Mouse (Mus musculus) C2C12 (cell line): ENCODE data around the gene Gk5. TPM values are rescaled to one million over a fixed set of nuclear protein-coding genes. Genes with fewer than 3 reads are reported as not detected.

ENCODE experiments used
- H3K27me3 ChIP-seq: one replicate; pipeline ENCODE4 v1.6.1; 2011; ENCODE audit not compliant: control insufficient read depth, insufficient read depth, insufficient read length
- H3K36me3 ChIP-seq: one replicate; pipeline ENCODE4 v1.6.1; 2011; ENCODE audit not compliant: control insufficient read depth, insufficient read depth
- H3K4me3 ChIP-seq: one replicate; pipeline ENCODE4 v1.5.1; 2011; ENCODE audit warnings: mild to moderate bottlenecking, control low read depth; ENCODE audit not compliant: poor library complexity, insufficient read depth, severe bottlenecking
- H3K79me2 ChIP-seq: one replicate; pipeline ENCODE4 v1.6.1; 2011; ENCODE audit not compliant: control insufficient read depth, insufficient read depth
- H3K79me3 ChIP-seq: one replicate; pipeline ENCODE4 v1.6.1; 2011; ENCODE audit warnings: low read depth, control low read depth
- H3ac ChIP-seq: one replicate; pipeline ENCODE3; 2011; ENCODE audit warnings: low read depth; ENCODE audit not compliant: control insufficient read depth, insufficient read length
- CEBPB ChIP-seq: IDR thresholded peaks from one replicate; pipeline ENCODE4 v1.6.1; 2011; ENCODE audit warnings: low read depth, mild to moderate bottlenecking, control low read depth, moderate library complexity
- CTCF ChIP-seq: IDR thresholded peaks from one replicate; pipeline ENCODE4 v1.5.1; 2011; ENCODE audit not compliant: control insufficient read depth, insufficient read depth, insufficient read length
- FOSL1 ChIP-seq: IDR thresholded peaks from one replicate; pipeline ENCODE4 v1.8.0; 2011; ENCODE audit warnings: mild to moderate bottlenecking, low read length; ENCODE audit not compliant: poor library complexity, insufficient read depth, severe bottlenecking
- MAX ChIP-seq: IDR thresholded peaks from one replicate; pipeline ENCODE4 v1.6.1; 2011; ENCODE audit warnings: mild to moderate bottlenecking, control low read depth
- MYOD1 ChIP-seq: IDR thresholded peaks from one replicate; pipeline ENCODE4 v1.6.1; 2011; ENCODE audit warnings: low read depth; ENCODE audit not compliant: control insufficient read depth, insufficient read length
- MYOG ChIP-seq: IDR thresholded peaks from one replicate; pipeline ENCODE4 v1.6.1; 2011; ENCODE audit not compliant: control insufficient read depth, insufficient read length; ENCODE audit errors: extremely low read depth
- USF1 ChIP-seq: IDR thresholded peaks from one replicate; pipeline ENCODE4 v1.6.1; 2011; ENCODE audit warnings: low read depth, mild to moderate bottlenecking, control low read depth, moderate library complexity
- polyA plus RNA-seq: library from polyadenylated mRNA; unstranded; fragments of >200 nt; fragmentation: generic; extraction: Trizol; gene quantifications from one replicate; pipeline ENCODE4 v1.2.1, GENCODE M21; 2012; ENCODE audit warnings: missing spikeins

The Gk5 gene
- polyA plus RNA-seq, 1 experiment, result 0.82 TPM

GRCm38 (mm10) chr9:96167168-96167585 is 48.0 kb downstream of the Gk5 start:
- H3K79me2 ChIP-seq, result no peaks in the 10 kb centered on the region
- H3K27me3 ChIP-seq, result no peaks in the 10 kb centered on the region
- H3K36me3 ChIP-seq, result no peaks in the 10 kb centered on the region
- TF ChIP-seq FOSL1 (no peak), CTCF (peak; percentile 22)
- H3ac ChIP-seq, result no peak overlapping the region
- no peak overlapping the region for H3K4me3 ChIP-seq
- no peaks in the 10 kb centered on the region for H3K79me3 ChIP-seq

- H3ac ChIP-seq, result no peak overlapping the region
Measured at GRCm38 (mm10) chr9:96170600-96170999, 51.4 kb downstream of the Gk5 start.

GRCm38 (mm10) chr9:96184909-96185308 is 65.7 kb downstream of the Gk5 start:
- TF ChIP-seq MYOG, result no peak
- no peak for TF ChIP-seq MYOD1
- no peak for TF ChIP-seq CTCF
- no peak for TF ChIP-seq USF1
- TF ChIP-seq MAX, result no peak
- no peak for TF ChIP-seq CEBPB
- no peak for TF ChIP-seq FOSL1

More at GRCm38 (mm10) chr9:96170600-96170999, 51.4 kb downstream of the Gk5 start:
- no peak overlapping the region for H3K4me3 ChIP-seq
- no peak for TF ChIP-seq CEBPB
- no peak for TF ChIP-seq MYOG
- no peak for TF ChIP-seq MAX
- no peak for TF ChIP-seq USF1
- no peak for TF ChIP-seq FOSL1
- no peak for TF ChIP-seq MYOD1
- TF ChIP-seq CTCF, result no peak
- no peaks in the 10 kb centered on the region for H3K79me3 ChIP-seq
- H3K79me2 ChIP-seq, result no peaks in the 10 kb centered on the region
- H3K36me3 ChIP-seq, result no peaks in the 10 kb centered on the region
- no peaks in the 10 kb centered on the region for H3K27me3 ChIP-seq

GRCm38 (mm10) chr9:96186701-96187100 is 67.5 kb downstream of the Gk5 start:
- Histone ChIP-seq H3K79me3 (no peaks in the 10 kb centered on the region), H3K4me3 (no peak overlapping the region), H3K27me3 (no peaks in the 10 kb centered on the region), H3K36me3 (no peaks in the 10 kb centered on the region), H3K79me2 (no peaks in the 10 kb centered on the region), H3ac (no peak overlapping the region)
- TF ChIP-seq CEBPB, result no peak
- TF ChIP-seq MYOG, result no peak
- no peak for TF ChIP-seq CTCF
- no peak for TF ChIP-seq MAX
- TF ChIP-seq USF1, result no peak
- no peak for TF ChIP-seq MYOD1
- TF ChIP-seq FOSL1, result no peak

More at GRCm38 (mm10) chr9:96184909-96185308, 65.7 kb downstream of the Gk5 start:
- H3ac ChIP-seq, result no peak overlapping the region
- no peaks in the 10 kb centered on the region for H3K79me3 ChIP-seq
- H3K27me3 ChIP-seq, result no peaks in the 10 kb centered on the region
- H3K79me2 ChIP-seq, result no peaks in the 10 kb centered on the region
- no peak overlapping the region for H3K4me3 ChIP-seq
- no peaks in the 10 kb centered on the region for H3K36me3 ChIP-seq

GRCm38 (mm10) chr9:96195885-96196622 is 76.9 kb downstream of the Gk5 start, which contains the start of gene Tfdp2:
Tfdp2 (plus strand) TSS chr9:96196275.
- peak within 1 kb of the TSS; percentile 64 for H3ac ChIP-seq
- no peak for TF ChIP-seq FOSL1
- peak; percentile 72 for TF ChIP-seq MAX
- no peak for TF ChIP-seq USF1
- peak; percentile 30 for TF ChIP-seq CTCF
- TF ChIP-seq MYOG, result no peak
- no peak for TF ChIP-seq MYOD1
- H3K27me3 ChIP-seq, result no peaks in the 10 kb centered on the region
- H3K36me3 ChIP-seq, result no peaks in the 10 kb centered on the region
- H3K79me3 ChIP-seq, result no peaks in the 10 kb centered on the region
- H3K79me2 ChIP-seq, result no peaks in the 10 kb centered on the region
- peak within 1 kb of the TSS; percentile 39 for H3K4me3 ChIP-seq

GRCm38 (mm10) chr9:96196636-96197181 is 77.5 kb downstream of the Gk5 start:
- peak overlapping the region; percentile 39 for H3K4me3 ChIP-seq
- no peak for TF ChIP-seq MYOD1
- TF ChIP-seq CEBPB, result no peak
- TF ChIP-seq MYOG, result no peak
- TF ChIP-seq USF1, result no peak
- TF ChIP-seq CTCF, result no peak
- TF ChIP-seq FOSL1, result no peak
- no peak for TF ChIP-seq MAX
- no peaks in the 10 kb centered on the region for H3K36me3 ChIP-seq
- no peaks in the 10 kb centered on the region for H3K27me3 ChIP-seq
- no peaks in the 10 kb centered on the region for H3K79me2 ChIP-seq
- H3K79me3 ChIP-seq, result no peaks in the 10 kb centered on the region
- peak overlapping the region; percentile 64 for H3ac ChIP-seq
